Mouse (Mus musculus) macrophage (primary cell): ENCODE data around the gene Iqsec1. TPM values are rescaled to one million over a fixed set of nuclear protein-coding genes. Genes with fewer than 3 reads are reported as not detected.

Experiments used
- H3K27ac ChIP-seq: fragments of 350-480 bp; formaldehyde crosslinking; 2 replicates; pipeline ENCODE4 v1.9.0; 2021
- H3K36me3 ChIP-seq: fragments of 350-480 bp; formaldehyde crosslinking; 2 replicates; pipeline ENCODE4 v1.9.0; 2021; ENCODE audit errors: inconsistent target
- H3K4me3 ChIP-seq: fragments of 350-480 bp; formaldehyde crosslinking; 2 replicates; pipeline ENCODE4 v1.9.0; 2021; ENCODE audit errors: inconsistent target
- H3K79me2 ChIP-seq: fragments of 350-480 bp; formaldehyde crosslinking; 2 replicates; pipeline ENCODE4 v1.9.0; 2021; ENCODE audit errors: inconsistent target
- WGBS: methylation state at CpG from one replicate; pipeline ENCODE4 v1.1.7; 2026; ENCODE audit warnings: inconsistent platforms; ENCODE audit not compliant: missing documents; 5-methylcytosine and 5-hydroxymethylcytosine counted together
- polyA plus RNA-seq: library from polyadenylated mRNA; stranded (reverse); fragments of 250-400 nt; gene quantifications from 3 replicates; pipeline ENCODE4 v1.2.4, GENCODE M21; 2018; ENCODE audit warnings: inconsistent platforms

Gene Iqsec1
- polyA plus RNA-seq, 1 experiment from 2014 or later, result 135 TPM

DNA sequence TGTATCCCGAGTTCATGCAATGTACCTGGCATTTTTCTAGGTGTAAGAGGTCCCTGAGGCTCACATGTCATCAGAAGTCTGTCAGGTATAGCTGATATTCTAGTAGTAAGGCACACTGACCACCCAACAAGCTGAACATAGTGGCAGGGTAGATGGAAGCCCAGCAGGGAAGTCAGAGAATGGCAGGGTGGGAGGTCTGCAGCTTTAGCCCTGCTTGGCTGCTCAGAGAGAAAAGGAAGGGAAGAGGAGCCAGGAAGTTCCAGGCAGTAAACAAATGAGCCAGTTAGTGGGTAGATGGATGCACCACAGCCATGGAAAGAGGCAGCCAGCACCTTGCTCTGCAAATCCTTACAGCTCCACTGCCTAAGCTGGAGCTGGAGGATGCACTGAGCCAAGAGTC lies 181.7 kb downstream of the Iqsec1 start:
- Histone ChIP-seq H3K79me2 (no peaks in the 10 kb centered on the region), H3K27ac (no peak overlapping the region), H3K4me3 (no peak overlapping the region), H3K36me3 (no peaks in the 10 kb centered on the region)
- WGBS, result 100% methylated on average over 1 of the region's 1 CpGs

DNA sequence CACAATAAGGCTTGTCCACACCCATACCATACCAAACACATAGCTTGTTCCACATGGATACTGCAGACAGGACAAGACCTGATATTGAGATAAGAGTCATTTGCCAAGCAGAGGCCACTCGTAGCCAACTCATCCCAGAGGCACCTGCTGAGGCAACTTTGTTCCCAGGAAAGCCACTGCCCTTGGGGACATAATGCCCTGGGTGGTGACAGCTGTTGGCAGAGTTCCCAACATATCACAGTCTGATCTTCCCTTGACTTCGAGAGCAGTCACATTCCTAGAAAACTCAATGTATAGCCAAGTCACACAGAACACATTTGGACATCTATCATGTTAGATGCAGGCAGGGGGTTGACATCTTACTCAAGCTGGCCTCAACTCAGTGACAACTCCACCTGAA lies 183.4 kb downstream of the Iqsec1 start:
- Histone ChIP-seq H3K36me3 (no peaks in the 10 kb centered on the region), H3K4me3 (no peak overlapping the region), H3K27ac (no peak overlapping the region), H3K79me2 (no peaks in the 10 kb centered on the region)
- 80% methylated on average over 2 of the region's 2 CpGs for WGBS

DNA sequence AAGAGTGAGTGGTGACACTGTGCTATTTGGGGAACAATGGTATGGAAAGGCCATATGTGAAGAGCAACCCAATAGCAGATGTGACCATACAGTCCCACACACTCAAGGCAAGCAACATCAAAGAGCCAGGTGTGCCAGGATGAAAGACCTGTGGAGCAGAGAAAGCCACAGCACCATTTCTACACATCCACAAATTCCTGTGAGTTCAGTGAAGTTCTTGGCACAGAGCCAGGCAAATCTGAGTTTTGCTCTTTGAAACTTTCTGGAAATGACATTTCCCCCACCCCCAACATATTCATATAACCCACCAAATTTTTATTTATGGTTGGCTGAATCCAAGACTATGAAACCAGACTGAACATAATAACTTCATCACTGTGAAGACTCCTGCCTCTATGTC lies 183.8 kb downstream of the Iqsec1 start:
- Histone ChIP-seq H3K36me3 (no peaks in the 10 kb centered on the region), H3K27ac (no peak overlapping the region), H3K79me2 (no peaks in the 10 kb centered on the region), H3K4me3 (no peak overlapping the region)

DNA sequence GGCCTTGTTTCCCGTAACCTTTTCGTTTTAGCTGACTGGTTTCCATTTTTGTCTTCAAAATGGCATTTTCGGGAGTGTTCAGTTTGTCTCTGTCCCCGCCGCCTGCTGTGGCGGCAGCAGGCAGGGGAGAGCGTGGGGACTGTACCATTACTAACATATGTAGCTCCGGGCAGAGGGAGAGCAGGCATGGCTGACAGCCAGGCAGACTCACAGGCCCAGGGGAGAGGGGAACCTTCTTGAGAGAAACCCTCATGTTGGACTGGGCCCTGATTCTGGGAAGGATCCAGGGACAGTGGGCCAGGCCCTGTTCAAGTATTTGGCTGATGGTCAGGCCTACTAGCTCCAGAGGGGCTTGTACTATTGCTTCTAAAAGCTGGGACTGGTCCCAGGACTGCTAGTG lies 185.9 kb downstream of the Iqsec1 start:
- H3K36me3 ChIP-seq, result no peaks in the 10 kb centered on the region
- H3K27ac ChIP-seq, result no peak overlapping the region
- no peaks in the 10 kb centered on the region for H3K79me2 ChIP-seq
- no peak overlapping the region for H3K4me3 ChIP-seq
- 96% methylated on average over 8 of the region's 8 CpGs for WGBS

DNA sequence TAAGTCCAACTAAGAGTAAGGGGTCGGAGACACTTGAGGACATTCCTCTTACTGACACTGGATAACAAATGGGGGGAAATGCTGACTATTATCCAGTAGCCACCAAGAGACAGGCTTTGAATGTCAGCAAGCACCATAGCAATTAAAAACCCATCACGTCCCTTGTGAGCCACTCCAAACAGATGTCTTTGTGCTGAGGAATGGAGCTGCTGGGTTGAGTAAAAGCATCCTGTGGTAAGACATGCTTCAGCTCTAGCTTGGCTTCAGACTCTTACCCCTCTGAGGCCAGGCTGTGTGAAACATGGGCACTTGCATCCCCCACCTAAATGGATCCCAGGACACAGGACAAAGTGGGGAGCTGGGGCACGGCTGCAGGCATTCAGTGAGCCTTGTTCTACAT lies 186.4 kb downstream of the Iqsec1 start:
- H3K79me2 ChIP-seq, result no peaks in the 10 kb centered on the region
- H3K36me3 ChIP-seq, result no peaks in the 10 kb centered on the region
- H3K27ac ChIP-seq, result no peak overlapping the region
- no peak overlapping the region for H3K4me3 ChIP-seq
- WGBS, result 95% methylated on average over 3 of the region's 3 CpGs

DNA sequence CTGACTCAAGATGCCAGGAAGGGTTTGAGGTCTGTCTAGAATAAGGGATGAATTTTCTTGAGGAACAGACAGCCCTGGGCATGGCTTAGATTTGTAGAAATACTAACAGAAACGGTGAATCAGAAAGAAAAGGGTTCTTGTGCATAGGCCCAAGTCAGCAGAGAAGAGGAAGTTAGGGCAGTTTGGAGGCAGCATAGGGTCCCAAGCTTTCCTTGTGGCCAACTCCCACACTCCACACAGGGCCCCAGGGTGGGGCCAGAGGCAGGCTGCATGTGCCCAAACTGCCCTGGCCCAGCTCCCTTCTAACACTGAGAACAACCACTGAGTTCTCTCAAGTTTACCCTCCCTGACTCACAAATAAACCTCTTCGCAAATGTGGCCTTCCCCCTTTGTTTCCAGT lies 187.7 kb downstream of the Iqsec1 start:
- no peak overlapping the region for H3K27ac ChIP-seq
- H3K36me3 ChIP-seq, result no peaks in the 10 kb centered on the region
- H3K4me3 ChIP-seq, result no peak overlapping the region
- no peaks in the 10 kb centered on the region for H3K79me2 ChIP-seq
- whole genome bisulfite sequencing, result 62% methylated on average over 2 of the region's 2 CpGs

DNA sequence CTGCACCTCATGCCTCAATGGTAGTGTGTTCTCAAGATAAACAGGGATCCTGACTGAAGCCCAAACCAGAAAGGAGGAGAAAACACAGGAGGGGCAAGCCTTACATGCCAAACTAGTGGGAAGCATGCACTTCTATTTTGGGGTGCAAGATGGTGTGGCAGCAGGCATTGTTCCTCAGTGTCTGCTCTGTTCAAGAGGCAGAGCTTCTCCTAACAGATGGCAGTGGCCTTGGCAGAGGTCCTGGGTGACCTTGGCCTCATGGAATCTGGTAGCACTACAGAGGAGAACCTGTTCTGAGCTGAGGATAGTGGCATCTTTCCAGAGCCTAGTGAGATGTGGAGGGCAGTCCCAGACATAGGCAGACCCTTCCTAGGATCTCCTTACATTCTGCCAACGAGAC lies 189.4 kb downstream of the Iqsec1 start:
- 100% methylated on average over 1 of the region's 1 CpGs for WGBS
- H3K36me3 ChIP-seq, result no peaks in the 10 kb centered on the region
- no peak overlapping the region for H3K4me3 ChIP-seq
- no peak overlapping the region for H3K27ac ChIP-seq
- H3K79me2 ChIP-seq, result no peaks in the 10 kb centered on the region

DNA sequence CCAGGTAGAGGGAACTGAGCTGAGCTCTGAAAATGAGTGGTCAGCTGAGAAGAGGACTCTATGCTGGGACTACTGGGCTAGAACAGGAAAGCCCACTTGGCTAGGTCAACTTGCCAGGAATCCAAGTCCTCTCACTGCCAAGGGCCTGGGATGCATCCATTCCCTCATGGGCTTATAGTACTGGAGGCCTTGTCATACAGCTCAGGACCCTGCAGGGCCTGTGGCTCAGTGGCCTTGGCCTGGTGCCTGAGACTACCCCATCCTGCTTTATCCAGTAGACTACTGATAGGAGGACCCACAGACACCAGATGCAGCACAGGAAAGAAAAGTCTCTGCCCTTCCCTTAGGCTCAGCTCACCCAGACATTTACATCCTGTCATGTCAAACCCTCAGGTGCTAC lies 190.3 kb downstream of the Iqsec1 start:
- Histone ChIP-seq H3K4me3 (no peak overlapping the region), H3K27ac (no peak overlapping the region), H3K36me3 (no peaks in the 10 kb centered on the region), H3K79me2 (no peaks in the 10 kb centered on the region)

DNA sequence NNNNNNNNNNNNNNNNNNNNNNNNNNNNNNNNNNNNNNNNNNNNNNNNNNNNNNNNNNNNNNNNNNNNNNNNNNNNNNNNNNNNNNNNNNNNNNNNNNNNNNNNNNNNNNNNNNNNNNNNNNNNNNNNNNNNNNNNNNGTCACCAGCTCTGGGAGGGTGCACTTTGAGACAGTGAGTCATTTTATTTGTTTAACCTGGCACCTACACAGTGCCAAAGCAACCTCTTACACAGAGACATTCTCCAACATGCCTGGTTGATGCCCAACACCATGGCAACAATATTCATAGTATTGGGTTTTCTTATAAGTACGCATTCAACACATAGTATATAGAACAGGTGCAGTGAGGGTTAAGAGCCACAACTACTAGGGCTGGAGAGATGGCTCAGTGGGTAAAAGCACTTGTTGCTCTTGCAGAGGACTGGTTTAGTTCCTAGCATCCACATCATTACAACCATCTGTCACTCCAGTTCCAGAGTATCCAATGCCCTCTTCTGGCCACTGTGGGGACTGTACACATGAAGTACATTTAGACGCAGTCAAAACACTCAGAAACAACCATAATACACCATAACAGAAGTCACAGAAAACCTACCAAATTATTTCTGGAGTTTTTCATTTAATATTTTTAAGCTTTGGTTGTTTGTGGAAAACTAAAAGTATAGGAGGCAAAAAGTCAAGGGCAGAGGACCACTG lies 191.4 kb downstream of the Iqsec1 start:
- Histone ChIP-seq H3K4me3 (no peak overlapping the region), H3K27ac (no peak overlapping the region), H3K36me3 (no peaks in the 10 kb centered on the region), H3K79me2 (no peaks in the 10 kb centered on the region)
- WGBS, result 100% methylated on average over 2 of the region's 2 CpGs

DNA sequence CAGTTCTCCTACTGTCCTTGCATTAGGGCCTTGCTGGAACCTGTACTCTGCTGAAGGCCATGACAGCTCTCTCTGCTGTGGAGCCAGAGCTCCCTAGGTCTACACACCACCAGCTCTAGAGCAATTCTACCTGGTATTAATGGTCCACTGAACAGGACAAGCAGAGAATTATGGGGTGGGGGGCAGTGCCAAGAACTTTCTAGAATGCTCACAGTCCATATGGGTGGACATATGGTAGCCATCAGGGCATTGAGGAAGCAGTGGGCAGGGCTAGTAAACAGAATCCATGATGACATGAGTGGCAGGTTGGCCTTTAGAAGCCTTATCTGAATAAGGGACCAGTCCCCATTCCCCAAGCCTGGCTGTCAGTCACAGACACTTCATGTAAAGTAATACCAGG lies 197.6 kb downstream of the Iqsec1 start:
- Histone ChIP-seq H3K36me3 (no peaks in the 10 kb centered on the region), H3K79me2 (no peaks in the 10 kb centered on the region), H3K27ac (no peak overlapping the region), H3K4me3 (no peak overlapping the region)

DNA sequence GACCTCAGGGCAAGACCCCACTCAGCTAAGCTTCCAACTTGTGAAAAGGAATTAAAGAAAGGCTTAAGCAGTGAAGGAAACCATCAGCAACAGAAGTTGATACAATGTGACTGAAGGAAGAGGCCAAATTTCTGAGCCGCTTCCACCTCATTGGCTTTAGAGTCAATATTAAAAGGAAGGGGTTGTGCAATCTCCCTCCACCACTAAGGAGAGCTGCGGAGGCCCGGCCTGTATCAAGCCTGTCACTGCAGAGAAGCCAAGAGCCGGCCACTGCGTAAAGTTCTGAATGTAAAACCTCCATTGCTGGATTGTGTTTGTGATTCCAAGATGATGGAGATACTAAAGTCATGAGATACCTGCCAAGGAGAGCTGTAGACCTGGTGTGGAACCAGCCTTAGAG lies 199.0 kb downstream of the Iqsec1 start:
- no peak overlapping the region for H3K4me3 ChIP-seq
- H3K36me3 ChIP-seq, result no peaks in the 10 kb centered on the region
- no peak overlapping the region for H3K27ac ChIP-seq
- no peaks in the 10 kb centered on the region for H3K79me2 ChIP-seq
- WGBS, result 25% methylated on average over 5 of the region's 5 CpGs

DNA sequence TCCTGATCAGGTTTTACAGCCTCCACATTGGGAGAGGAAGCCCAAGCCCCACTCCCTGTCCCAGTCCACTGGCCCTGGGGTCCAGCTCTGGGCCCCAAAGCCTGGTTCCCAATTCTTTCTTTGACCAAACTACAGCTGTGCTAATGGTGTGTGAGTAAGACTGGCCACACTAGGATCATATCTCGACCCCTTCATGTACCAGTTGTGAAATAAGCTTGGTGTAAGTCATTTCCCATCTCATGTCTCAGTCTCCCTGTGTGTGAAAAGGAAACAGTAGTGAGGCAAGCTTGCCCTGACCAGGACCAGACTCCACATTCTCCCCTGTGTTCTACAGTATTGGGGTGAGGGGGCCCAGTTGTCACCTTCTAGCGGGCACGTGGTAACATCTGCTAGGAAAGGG lies 200.9 kb downstream of the Iqsec1 start:
- no peaks in the 10 kb centered on the region for H3K36me3 ChIP-seq
- no peak overlapping the region for H3K27ac ChIP-seq
- H3K79me2 ChIP-seq, result no peaks in the 10 kb centered on the region
- H3K4me3 ChIP-seq, result no peak overlapping the region
- WGBS, result 68% methylated on average over 3 of the region's 3 CpGs

DNA sequence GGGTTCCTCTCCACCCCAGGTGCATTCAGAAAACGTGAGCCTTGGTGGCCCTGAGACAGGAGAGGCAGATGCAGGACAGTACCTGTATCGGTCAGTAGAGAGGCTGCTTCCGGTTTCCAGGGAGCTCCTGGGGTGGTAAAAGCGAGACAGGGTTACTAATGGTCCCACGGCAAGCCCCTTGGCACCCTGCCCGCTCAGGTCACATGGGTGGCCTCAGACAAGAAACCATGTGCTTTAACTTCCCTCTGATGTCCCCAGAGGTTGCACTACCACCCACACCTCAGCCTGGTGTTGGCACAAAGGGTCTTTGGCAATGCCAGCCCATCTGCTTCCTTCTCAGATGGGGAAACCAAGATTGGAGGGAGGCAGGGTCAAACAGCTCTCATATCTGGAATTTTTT lies 201.4 kb downstream of the Iqsec1 start:
- H3K27ac ChIP-seq, result no peak overlapping the region
- 18% methylated on average over 6 of the region's 6 CpGs for WGBS
- H3K79me2 ChIP-seq, result no peaks in the 10 kb centered on the region

DNA sequence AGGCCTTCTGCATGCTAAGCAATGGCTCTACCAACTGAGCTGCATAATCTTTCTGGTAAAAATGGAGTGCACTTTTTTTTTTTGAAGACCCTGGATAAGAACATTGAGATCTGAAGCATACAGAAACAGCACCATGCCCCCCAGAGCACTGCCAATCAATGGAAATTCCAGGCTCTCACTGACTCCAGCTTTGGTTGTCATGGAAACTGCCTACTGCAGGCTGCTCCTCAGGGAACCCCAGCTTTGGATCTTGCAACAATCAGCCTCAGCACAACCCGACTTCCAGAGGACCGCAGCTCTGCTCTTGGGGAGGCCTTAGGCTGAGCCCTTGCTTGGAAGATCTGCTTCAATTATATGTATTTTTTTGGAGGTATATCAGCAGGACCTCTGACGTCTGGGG lies 201.9 kb downstream of the Iqsec1 start:
- H3K79me2 ChIP-seq, result no peaks in the 10 kb centered on the region
- H3K36me3 ChIP-seq, result no peaks in the 10 kb centered on the region
- H3K4me3 ChIP-seq, result no peak overlapping the region
- H3K27ac ChIP-seq, result no peak overlapping the region
- 64% methylated on average over 3 of the region's 3 CpGs for WGBS

More for the DNA sequence above, 201.4 kb downstream of the Iqsec1 start:
- H3K4me3 ChIP-seq, result no peak overlapping the region
- no peaks in the 10 kb centered on the region for H3K36me3 ChIP-seq

DNA sequence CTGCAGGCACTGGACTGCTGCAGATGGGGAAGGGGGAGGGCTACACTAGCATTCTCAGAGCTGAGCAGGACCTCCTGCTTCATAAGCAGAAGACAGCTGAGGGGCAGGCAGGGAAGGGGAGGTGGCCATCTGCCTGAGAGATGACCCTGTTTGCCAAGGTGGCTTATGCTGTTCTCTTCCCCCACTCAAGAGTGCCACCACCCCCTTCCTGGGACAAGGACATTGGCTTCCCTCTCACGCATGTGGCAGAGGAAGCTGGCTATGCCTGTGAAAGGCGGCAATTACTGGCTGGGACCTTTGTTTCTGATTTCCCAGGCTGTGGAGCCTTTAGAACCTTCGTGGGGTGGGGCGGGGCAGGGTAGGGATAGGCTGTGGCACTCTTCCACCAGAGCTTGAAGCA lies 204.5 kb downstream of the Iqsec1 start:
- no peak overlapping the region for H3K27ac ChIP-seq
- WGBS, result 62% methylated on average over 4 of the region's 4 CpGs
- no peaks in the 10 kb centered on the region for H3K36me3 ChIP-seq
- H3K79me2 ChIP-seq, result no peaks in the 10 kb centered on the region
- H3K4me3 ChIP-seq, result no peak overlapping the region

DNA sequence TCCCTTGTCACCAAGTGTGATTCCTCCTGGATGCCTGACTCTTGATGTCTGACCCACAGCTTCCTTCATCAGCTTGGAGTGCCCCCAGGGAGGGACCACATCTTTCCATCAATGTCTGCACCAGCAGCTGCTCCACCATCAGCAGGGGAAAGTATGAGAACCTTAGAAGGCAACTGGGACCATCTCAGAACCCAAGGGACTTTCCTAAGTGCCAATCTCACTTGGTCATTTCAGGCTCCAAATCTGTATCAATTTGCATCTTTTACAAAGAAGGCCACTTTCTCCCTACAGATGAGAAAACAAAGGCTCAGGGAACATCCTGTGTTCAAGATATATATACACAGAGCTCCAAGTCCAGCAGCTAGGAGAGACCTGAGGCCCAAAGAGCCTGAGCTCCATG lies 205.3 kb downstream of the Iqsec1 start:
- Histone ChIP-seq H3K36me3 (no peaks in the 10 kb centered on the region), H3K27ac (no peak overlapping the region), H3K79me2 (no peaks in the 10 kb centered on the region), H3K4me3 (no peak overlapping the region)
